Mouse (Mus musculus): ENCODE measurements around the gene Rac2.

The Rac2 gene

DNA sequence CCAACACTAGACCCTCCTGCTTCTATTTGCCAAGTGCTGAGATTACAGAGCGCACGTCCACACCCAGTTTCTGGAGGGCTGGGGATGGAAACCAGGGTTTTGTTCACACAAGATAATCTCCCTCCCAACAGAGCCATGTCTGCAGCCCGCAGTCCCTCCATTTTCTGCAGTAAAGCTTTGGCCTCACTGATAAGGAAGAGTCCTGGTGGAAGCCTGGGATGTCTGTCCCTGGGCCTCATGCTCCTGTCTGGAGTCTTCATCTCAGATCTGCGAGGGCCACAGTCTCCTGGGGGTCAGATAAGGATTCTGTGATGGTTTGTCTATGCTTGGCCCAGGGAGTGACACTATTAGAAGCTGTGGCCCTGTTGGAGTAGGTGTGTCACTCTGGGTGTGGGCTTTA, 15.5 kb upstream of the Rac2 start:
- DNase-seq (ENCODE audit: low spot score), result no peak

DNA sequence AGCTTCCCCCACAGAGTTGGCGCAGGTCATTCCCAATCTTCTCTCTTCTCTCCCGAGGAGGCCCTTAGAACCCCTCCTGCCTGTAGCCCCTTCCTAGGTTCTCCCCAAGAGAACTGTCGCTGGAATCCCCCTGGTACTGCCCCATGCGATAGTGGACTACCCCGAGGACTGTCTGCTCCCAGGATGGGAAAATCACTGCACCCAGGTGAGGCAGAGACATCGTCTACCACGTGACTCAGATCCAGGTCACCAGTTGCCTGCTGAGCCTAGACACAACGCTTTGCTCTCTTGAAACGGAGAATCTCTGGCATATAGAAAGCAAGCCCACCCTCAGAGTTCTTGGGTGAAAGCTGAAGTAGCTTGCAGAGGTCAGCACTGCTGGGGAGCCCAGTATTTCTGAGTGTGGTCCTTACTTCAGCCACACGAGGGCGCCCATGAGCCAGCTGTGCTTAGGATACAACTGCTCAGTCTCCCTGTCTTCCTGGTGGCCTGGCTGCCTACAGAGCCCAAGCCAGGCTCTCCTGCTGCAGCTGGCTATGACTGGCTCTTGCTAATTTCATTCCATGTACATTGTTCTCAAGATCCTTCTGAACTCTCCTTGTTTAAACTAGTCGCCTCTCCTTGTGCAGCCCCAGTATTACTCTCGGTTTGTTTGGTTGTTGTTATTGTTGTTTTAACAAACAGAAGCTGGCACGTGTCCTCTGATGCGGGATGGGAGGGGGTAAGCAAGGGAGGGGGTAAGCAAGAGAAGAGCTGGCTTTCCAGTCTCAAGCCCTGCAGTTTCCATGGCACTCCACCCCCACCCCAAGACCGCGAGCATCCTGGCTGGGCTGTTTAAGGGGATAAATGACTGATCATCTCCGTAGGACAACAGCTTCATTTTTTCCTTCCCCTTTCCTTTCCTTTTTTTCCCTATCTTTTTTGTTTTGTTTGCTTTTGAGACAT, 14.7 kb upstream of the Rac2 start:
- peak; percentile 85 for DNase-seq (ENCODE audit: low spot score)

DNA sequence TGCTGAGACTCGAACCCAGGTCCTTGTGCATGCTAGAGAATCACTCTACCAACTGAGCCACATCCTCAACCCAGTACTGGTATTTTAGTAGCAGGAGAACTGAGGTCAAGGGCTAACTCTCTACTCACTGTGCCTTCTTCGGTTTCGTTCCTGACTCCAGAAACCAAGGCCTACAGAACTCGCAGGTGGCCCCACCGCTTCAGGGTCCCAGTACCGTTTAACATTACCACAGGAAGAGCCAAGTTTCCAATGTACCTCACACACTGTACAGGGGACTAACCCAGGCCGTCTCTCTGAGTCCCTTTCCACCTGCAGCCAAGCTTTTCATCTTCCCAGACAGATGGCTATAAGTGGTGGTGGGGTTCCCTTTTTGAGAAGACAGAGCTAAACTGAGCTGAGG, 12.8 kb upstream of the Rac2 start:
- no peak for DNase-seq (ENCODE audit: low spot score)

DNA sequence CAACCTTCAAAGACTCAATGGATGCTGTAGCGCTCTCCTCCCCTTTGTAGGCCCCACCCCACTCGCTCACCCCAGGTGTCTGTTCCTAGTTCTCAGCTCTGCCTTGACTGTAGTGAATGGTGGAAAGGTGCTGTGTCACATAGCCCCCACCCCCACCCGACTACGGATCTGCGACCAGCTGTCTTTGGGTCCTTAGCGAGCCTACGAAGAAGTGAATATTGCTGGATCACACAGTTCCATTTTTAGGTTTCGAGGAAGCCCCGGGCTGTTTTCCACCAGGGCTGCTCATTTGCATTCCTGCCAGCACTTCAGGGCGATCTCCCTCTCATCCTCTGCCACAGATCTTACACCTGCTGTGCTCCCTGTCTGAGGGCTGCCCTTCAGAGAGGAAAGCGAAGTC, 10.8 kb upstream of the Rac2 start:
- no peak for DNase-seq (ENCODE audit: low spot score)

DNA sequence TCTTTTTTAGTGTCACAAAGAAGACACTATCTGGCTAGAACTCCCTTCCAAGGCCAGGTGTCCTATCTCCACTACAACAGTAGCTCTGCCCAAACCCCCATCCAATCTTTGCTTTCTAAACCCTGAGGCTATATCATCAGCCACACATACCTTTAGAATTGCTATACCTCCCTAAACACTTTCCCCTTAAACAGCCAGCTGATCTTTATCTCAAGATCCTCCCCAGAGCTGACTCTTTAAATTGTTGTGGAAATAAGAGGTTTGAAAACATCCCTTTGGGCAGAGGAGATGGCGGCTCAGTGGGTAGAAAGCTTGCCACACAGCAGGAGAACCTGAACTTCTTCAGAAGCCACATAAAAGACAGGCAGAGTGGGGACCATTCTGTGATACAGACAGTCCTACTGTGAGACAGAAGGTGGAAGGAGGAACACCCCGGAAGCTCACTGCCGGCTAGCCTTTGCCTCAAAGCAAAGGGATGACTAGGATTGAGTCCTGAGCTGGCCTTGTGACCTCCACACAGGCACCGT, 3.8 kb upstream of the Rac2 start:
- DNase-seq (ENCODE audit: low spot score), result no peak

DNA sequence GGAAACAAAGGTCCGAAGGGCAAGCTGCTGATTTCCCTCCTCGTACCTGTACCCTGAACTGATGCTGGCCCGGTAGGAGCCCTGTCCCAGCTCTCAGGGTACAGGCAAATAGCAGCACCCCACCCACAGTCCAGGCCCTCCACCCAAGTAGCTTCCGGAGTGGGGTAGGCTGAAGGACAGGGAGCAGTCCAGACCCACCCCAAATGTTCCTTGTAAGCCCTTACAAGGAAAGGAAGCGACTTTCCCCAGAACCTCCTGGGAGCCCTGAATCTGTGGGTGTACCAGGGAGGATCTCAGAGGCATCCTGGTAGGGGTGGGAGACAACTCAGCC, 348 bp downstream of the Rac2 start:
- no peak for DNase-seq (ENCODE audit: low spot score)

DNA sequence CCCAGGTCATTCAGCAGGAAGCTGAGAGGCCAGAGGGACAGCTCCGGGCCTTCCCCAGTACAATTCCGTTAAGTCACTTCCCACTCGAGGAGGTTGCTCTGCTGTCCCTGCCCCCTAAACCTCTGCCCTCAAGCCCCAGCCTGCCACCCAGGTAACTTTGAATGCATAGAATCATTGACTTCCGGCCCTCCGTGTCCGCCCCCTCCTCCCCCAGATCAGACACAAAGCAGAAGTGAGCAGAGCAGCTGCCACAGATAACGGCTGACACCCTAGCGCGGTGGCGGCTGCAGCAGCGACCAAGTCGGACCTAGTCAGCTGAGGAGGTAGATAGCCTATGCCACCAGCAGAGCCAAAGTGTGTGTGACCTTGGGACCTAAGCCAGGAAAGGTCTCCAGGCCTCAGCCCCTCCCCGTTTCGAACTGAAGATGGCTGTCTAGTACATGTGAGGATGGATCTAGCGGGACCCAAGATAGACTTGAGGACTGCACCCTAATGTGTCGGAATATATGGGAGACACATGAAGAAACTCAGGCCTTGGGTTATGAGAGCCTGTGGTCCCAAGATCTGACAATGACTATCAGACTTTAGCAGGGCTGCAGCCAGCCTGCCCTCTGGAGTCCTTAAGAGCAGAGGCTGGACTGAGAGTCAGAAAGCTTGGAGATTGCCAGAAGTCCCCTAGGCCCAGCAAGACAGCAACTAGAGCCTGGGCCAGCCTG, 871 bp downstream of the Rac2 start:
- peak; percentile 24 for DNase-seq (ENCODE audit: low spot score)

DNA sequence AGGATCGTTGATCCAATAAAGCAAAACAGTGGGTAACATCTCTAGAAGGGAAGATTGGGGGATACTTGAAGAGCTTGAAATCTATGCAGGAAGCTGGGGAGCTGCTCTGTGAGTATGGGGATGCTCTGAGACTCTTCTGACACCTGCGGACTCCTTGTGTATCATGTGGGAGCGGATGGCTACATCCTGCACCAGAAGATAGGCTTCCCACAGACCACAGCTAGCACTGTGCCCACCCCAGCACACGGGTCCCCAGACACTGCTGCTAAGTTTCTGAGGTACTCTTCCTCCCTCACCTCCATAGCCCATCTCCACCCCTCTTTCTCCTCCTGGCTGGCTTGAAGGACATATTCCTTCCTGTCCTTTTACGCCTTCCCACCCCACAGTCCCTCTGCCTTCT, 2.4 kb downstream of the Rac2 start:
- DNase-seq (ENCODE audit: low spot score), result no peak

DNA sequence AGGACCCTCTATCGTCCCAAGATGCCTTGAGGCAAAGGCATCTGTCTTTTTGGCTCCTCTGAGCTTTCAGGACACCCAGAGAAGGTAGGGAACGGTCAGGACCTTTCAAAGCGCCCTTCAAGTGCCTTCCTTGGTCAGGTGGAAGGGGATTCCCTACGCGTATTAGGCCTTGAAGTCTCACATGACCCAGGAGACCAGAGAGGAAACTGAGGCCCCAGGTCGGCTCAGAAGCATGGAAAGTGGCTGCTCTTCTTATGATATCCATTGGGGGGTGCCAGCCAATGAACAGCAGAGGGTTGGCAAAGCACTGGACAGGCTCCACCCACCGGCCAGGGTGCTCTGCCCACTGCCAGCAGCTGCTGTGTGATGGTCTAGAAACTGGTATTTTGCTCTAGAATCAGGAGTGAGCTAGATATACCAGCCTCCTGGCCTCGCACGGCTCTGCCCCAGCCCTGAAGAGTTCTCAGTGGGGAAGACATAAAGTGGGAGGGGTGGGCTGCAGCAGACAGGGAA, 4.9 kb downstream of the Rac2 start:
- no peak for DNase-seq (ENCODE audit: low spot score)

DNA sequence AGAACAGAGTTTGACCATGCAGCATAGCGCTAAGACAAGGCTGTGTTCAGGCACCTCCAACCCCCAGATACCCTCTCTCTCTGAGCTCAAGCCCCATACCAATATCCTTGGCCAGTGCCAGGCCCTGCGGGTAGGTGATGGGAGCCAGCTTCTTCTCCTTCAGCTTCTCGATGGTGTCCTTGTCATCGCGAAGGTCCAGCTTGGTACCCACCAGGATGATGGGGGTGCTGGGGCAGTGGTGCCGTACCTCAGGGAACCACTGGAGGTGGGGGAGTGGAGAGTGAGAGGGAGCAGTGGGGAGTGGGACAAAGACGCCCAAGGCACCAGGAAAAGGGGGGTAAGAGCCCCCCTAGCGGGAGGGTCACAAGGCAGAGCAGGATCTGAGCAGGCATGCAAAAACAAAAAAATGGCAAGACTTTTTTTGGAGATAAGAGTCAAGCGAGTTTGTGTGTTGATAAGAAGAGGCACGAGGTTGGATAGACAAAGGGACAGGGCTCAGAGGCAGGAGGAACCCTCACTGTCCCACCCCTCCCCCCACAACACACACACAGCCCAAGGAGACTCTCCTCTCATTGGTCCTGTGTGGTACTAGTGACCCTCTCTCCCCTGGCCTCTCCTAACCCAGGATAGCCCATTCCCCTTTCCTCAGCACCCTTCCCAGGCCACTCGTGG, 7.7 kb downstream of the Rac2 start:
- no peak for DNase-seq (ENCODE audit: low spot score)

DNA sequence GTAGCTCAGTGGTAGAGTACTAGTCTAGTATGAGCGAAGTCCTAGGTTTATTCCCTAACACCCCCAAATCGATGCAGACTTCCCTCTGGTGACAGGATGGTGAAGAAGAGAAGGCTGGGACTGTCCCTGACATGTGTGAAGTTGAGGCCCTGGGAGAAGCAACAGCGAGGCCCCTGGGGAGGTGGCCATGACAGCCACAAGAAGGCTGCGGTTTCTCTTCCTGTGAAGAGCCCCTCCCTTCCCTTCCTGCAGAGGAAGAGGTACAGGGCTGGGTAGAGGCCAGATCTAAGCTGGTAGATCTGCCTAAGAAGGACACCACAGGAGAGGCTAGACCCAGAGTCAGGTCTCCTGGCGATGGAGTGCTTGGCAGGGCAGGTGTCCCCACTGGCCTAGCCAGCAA, 8.6 kb downstream of the Rac2 start:
- DNase-seq (ENCODE audit: low spot score), result no peak

DNA sequence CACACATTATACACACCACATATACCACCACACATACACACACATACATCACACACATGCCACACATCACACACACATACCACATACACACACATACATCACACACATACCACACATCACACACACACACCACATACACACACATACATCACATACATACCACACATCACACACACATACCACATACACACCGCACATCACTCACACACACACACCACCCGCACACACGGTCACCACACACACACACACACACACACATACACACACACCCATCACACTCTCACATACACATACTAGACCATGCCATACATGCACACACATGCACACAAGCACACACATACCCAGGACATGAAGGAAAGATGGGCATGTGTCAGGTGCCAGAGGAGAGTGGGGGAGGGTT, 9.2 kb downstream of the Rac2 start:
- DNase-seq (ENCODE audit: low spot score), result no peak

DNA sequence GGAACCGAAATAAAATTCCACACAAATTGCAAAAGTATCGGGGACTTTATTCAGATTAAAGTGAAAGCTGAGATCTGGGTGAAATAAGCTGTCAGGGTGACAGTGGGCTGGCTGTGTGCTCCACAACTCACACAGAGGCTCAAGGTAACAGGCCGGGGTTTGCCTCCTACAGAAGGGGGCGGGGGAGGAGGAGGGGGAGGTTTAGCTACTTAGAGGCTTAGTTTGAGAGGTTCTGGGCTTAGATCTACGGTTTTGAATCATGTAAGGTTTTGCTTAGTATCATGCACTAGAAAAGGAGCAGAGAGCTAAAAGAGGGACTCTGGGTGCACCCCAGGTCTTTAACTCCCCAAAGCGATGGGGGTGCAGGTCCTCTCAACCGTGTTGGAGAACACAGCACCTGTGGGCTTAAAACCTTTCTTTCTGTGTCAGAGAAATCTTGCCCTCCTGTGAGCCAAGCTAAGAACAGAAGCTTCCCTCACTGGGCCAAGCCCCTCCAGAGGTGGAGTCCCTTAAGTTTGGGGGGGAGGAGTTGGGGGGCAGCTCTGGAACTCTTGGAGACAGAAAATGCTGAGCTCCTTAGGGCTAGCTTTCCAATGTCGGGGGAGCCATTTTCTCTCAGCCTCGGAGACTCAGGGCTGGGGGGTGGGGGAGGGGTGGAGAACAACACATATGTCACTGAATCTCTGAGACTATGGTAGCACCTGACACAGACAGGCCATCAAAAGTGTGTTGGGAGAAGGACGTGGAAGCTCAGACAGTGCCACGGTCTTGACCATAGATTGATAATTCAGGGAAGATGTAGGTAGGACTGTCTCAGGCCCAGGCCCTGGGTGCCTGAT, 13.2 kb downstream of the Rac2 start:
- no peak for DNase-seq (ENCODE audit: low spot score)

DNA sequence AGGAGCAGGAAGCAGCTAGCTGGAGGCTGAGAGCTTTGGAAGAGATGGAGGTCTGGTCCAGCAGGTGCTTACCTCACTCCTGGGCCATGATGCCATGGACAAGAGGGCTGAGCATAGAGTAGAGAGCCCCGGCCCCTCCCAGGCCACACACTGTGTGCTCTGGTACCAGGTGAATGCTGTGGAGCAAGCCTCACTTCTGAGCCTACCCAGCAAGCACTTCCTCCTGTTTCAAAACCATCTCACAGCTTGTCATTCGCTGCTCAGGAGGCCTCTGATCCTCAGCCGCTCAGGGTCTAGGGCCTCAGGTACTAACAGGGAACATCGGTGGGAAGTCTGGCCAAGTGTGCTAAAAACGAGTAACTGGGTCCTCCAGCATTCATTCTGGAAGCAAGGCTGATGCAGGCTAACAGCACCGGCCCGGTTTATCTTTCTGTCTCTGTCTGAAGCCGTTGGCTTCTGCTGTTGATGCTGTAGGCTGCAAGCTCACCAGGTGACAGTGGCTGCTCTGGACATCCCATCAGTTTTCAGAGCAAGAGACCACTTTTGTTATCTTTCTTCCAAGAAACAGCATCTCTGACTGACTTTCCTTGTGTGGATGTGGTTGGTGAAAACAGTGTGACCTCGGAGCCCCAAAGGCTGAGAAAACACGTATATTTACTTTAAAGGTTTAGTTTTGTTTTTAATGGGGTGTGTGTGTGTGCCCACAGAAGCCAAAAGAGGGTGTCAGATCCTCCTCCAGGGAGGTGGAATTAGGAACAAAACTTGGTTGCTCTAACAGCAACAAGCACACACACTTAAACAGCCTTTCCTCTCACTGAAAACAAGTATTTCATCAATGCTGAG, 14.7 kb downstream of the Rac2 start:
- no peak for DNase-seq (ENCODE audit: low spot score)

DNA sequence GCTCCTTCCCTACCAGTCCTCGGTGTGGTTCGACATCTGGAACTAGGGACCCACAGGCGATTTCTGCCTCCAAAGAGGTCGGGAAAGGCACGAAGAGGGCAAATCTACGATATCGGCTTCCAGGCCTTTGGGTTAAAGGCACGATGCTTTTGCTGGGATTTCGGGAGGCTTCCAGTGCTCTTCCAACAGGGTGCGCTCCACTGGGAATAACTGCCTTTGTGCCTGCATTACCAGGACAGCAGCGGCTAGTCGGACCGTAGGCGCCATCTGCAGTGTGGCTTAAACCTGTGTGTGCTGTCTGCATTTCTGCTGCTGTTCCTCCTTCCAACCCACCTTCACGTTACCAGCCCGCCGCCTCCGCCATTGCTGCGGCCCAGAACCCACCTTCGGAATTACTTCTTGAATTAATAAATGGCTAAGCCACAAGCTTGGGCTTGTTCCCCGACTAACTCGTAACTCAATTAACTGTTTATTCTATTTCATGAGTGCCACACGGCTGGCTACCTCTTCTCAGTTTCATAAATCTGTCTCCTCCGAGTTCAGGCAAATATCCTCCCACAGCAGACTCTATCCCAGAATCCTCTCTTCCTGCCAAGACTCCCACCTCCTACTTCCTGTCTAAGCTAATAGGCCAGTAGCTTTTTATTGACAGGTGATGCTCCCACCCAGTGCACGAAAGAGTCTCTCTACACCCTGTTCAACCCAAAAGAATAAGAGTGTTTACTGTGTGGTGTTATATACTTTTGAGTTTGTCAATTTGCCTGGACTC, 17.9 kb downstream of the Rac2 start:
- DNase-seq (ENCODE audit: low spot score), result peak; percentile 19

DNA sequence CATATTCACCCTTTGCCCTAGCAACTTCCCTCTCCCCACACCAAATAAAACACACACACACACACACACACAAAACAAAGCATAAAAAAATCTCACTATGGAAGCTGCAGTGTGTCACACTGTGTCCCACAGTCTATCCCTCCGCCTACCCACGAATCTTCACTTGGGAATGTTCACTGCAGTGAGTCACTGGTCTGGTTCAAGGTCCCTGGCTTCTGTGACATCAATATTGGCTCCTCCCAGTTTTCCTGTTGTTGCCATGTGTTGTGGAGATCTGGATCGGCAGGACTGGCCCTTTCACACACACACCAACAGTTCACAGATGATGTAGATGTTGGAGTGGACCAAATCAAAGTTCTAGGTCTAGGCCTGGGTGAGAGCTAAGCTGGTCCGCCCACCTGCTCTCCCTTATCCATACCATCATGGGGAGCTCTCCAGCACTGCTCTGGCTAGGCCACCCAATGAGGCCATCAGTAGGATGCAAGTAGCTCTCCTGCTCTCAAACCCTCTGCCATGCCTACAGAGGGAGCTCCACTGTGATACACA, 23.3 kb downstream of the Rac2 start:
- DNase-seq (ENCODE audit: low spot score), result no peak

DNA sequence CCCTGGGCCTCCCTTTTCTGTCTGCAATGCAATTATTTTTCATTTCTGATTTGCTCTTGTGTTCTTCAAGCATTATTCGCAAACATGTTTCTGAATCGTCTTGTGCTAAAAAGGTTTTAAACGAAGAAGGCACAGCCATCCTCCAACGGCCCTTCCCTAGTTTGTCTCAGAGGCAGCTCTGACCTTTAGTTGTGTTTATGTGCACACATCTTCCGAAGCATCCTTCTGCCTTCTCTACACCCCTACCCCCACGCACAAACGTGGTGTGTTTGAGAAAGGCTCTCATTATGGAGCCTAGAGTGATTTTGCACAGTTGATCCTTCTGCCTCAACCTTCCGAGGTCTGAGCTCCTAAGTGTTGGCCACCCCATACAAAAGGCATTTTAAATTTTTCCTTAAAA, 23.9 kb downstream of the Rac2 start:
- no peak for DNase-seq (ENCODE audit: low spot score)

DNA sequence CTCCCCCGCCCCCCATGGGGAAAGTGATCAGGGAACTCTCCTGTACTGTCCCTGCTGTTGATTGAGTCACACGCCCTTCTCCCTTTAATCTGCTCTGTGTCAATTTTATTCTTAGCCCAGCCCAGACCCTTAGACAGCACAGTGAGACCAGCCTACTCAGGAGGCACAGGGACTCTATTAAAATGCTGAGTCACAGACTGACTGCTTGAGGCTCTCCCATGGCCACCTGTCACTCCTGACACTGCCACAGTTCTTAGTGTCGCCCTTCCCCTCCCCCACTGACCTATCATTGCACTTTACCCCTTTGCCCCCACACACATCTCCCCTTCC, 24.3 kb downstream of the Rac2 start:
- peak; percentile 60 for DNase-seq (ENCODE audit: low spot score)

DNA sequence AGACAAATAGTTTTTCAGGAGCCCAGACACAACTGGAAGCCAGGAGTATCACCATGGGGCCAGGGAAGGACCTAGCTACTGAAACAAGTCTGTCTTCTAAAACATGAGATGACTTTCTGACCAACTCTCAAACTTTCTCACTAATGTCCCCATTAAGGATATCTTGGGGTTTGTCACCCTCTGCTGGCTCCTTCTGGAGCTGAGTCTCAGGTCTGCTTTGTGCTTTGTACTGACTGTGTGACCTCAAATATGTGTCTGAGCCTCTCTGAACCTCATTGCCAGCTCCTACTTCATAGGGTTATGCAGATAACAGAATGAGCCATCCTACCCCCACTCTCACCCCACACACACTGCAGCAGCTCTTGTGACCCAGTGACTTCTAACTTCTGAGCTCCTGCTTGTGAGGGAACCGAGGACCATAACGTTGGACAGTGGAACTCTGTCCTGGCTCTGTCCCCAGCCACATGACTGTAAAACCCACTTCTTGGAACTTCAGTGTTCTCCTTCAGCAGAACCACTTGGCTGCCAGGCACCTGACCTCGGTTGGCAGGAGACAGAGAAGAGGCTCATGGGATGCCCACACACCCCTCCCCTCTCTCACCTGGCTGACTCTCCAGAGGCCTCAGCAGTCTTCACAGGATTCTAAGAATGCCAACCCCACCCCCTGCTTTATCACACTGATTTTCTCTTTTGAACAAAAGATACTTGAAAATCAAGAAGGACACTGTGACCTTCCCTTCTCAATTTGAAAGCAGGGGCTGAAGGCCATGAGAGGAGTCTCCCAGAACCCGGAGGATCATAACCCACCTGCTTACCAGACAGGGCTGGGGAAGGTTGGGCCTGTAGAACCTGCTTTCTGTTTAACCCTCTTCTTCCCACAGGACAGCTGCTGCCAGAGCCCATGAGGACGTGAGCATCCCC, 24.9 kb downstream of the Rac2 start:
- no peak for DNase-seq (ENCODE audit: low spot score)
